Mouse (Mus musculus): ENCODE results near the gene Zfp319. TPM values are rescaled to one million over a fixed set of nuclear protein-coding genes. Genes with fewer than 3 reads are reported as not detected.
"Not testable (repeated sequence)": the region's sequence is repeated elsewhere in the genome, so short reads cannot be mapped to it uniquely, and the experiment has no call there.

Gene Zfp319
- polyA plus RNA-seq (2012; rRNA removed), result 9.1 and 11.4 TPM in 2 replicates

DNA sequence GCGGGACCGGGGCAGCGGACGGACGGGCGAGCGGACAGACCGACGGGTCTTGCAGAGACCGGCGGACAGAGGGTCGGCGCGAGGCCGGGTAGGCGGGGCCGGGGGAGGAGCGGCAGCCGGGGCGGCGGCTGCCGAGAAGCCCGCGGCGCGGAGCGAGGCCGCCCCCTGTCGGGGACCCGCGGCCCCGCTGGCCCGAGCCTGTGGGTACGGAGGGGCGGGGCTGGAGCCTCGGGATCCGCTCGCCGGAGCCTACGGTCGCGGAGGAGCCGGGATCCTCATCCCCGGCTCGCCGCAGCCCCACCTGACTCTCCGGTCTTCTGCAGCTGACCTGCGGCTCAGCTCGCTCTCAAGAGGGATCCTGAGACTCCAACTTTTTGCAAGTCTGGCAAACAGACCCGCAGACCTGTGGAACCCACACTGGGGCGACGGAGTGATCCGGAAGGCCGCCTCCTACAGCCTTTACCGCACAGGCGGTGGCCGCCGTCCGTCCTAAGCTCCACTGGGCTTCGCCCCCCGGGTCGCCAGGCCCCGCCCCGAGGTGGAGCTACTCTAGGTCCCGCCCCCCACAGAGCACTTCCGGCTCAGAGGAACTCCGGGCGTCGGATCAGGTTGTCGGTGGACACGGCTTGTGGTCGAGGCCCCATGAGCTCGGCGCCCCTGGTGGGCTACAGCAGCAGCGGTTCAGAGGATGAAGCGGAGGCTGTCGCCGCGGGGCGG, at the start of gene Zfp319, which contains the start of gene Usb1:
Zfp319 (minus strand) TSS at position 231 of the 717 bp plus-strand sequence.
Usb1 (plus strand) TSS at position 565 of the 717 bp plus-strand sequence.
- Histone ChIP-seq H3K4me1 (ENCODE audit: control insufficient read depth, insufficient read depth, insufficient read length) (peaks cover 7% of the 10 kb centered on the region), H3K27ac (ENCODE audit: insufficient read depth, low read length) (peak within 1 kb of the TSS; percentile 100), H3K36me3 (ENCODE audit: control insufficient read depth, insufficient read depth, low read length) (peaks cover 27% of the 10 kb centered on the region), H3K4me3 (ENCODE audit: extremely low read depth, insufficient read depth, insufficient read length) (peak within 1 kb of the TSS; percentile 90), H3K27me3 (ENCODE audit: control insufficient read depth, insufficient read depth, low read length) (no peaks in the 10 kb centered on the region)
- peak; percentile 84 to 92 for DNase-seq (ENCODE audit: low read depth in 1 of 2, low spot score in 2 of 2)
- under 1% methylated on average over 77 of the region's 80 CpGs for WGBS
- TF ChIP-seq CTCF (IDR thresholded peaks at IDR 0.05; ENCODE audit: extremely low read depth, insufficient read depth, insufficient read length, insufficient replicate concordance), result peak; percentile 66
- peak; percentile 31; the same call in 1 of the 2 replicates for TF ChIP-seq POLR2A (IDR thresholded peaks at IDR 0.05; ENCODE audit: low read depth, low read length)

DNA sequence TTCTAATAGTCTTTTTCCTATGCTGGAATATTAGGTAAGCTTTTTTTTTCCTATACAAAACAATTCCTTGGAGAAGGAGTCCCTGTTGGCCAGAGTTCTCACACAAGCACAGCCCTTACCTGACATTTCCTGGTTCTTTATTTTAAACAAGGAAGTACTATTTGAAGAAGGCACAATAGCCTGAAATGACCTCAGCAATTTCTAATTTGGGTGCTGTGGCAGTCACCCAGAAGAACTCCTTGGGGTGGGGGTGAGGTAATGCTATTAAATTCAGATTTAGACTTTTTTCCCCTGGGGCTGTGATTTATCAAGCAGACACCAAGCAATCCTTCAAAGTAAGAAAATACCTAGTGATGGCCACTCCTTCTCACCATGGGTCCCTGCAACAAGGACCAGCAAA, 49.2 kb upstream of the Zfp319 start:
- no peak for DNase-seq (ENCODE audit: low read depth in 1 of 2, low spot score in 2 of 2)
- no peaks in the 10 kb centered on the region for H3K27me3 ChIP-seq (ENCODE audit: control insufficient read depth, insufficient read depth, low read length)
- H3K27ac ChIP-seq (ENCODE audit: insufficient read depth, low read length), result no peak overlapping the region
- TF ChIP-seq CTCF (IDR thresholded peaks at IDR 0.05; ENCODE audit: extremely low read depth, insufficient read depth, insufficient read length, insufficient replicate concordance), result no peak
- no peak for TF ChIP-seq POLR2A (IDR thresholded peaks at IDR 0.05; ENCODE audit: low read depth, low read length)
- H3K36me3 ChIP-seq (ENCODE audit: control insufficient read depth, insufficient read depth, low read length), result no peaks in the 10 kb centered on the region
- H3K4me1 ChIP-seq (ENCODE audit: control insufficient read depth, insufficient read depth, insufficient read length), result no peaks in the 10 kb centered on the region
- H3K4me3 ChIP-seq (ENCODE audit: extremely low read depth, insufficient read depth, insufficient read length), result no peak overlapping the region

DNA sequence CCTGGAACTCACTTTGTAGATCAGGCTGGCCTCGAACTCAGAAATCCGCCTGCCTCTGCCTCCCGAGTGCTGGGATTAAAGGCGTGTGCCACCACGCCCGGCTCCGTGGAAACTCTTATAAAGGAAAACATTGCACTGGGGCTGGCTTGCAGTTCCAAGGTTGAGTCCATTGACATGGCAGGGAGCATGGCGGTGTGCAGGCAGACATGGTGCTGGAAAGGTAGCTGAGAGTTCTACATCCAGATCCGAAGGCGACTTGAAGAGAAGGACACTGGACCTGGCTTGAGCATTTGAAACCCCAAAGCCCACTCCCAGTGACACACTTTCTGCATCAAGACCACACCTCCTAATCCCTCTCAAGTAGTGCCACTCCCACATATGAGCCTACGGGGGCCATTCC, 47.2 kb upstream of the Zfp319 start:
- H3K27ac ChIP-seq (ENCODE audit: insufficient read depth, low read length); H3K27me3 ChIP-seq (ENCODE audit: control insufficient read depth, insufficient read depth, low read length); H3K4me3 ChIP-seq (ENCODE audit: extremely low read depth, insufficient read depth, insufficient read length); H3K36me3 ChIP-seq (ENCODE audit: control insufficient read depth, insufficient read depth, low read length); DNase-seq (ENCODE audit: low read depth in 1 of 2, low spot score in 2 of 2); H3K4me1 ChIP-seq (ENCODE audit: control insufficient read depth, insufficient read depth, insufficient read length): not testable (repeated sequence)
- 96% methylated on average over 11 of the region's 11 CpGs for WGBS

DNA sequence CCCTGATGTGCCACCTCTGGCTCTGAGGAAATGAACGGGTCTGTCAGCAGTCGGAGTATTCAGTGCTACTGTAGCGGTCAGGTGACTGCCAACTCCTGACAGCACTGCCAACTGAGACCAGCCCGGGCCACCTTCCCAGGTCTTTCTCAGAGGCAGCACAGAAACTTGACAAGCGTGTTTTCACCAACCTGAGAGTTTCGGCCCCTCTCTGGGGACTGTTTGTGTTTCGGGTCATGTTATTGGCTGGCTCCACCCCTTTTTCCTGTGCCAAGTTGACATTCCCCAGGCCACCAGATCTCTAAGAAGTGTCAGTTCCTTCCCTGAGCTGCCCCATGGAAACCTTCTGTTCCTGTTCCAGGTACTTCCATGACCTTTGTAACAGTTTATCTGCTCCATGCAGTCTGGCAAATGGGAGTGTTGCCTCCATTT, 46.1 kb upstream of the Zfp319 start:
- H3K4me1 ChIP-seq (ENCODE audit: control insufficient read depth, insufficient read depth, insufficient read length), result no peaks in the 10 kb centered on the region
- H3K27me3 ChIP-seq (ENCODE audit: control insufficient read depth, insufficient read depth, low read length), result no peaks in the 10 kb centered on the region
- TF ChIP-seq CTCF (IDR thresholded peaks at IDR 0.05; ENCODE audit: extremely low read depth, insufficient read depth, insufficient read length, insufficient replicate concordance) (no peak), POLR2A (IDR thresholded peaks at IDR 0.05; ENCODE audit: low read depth, low read length) (no peak)
- no peak for DNase-seq (ENCODE audit: low read depth in 1 of 2, low spot score in 2 of 2)
- H3K36me3 ChIP-seq (ENCODE audit: control insufficient read depth, insufficient read depth, low read length), result no peaks in the 10 kb centered on the region
- no peak overlapping the region for H3K4me3 ChIP-seq (ENCODE audit: extremely low read depth, insufficient read depth, insufficient read length)
- WGBS, result 58% methylated on average over 7 of the region's 7 CpGs
- no peak overlapping the region for H3K27ac ChIP-seq (ENCODE audit: insufficient read depth, low read length)

DNA sequence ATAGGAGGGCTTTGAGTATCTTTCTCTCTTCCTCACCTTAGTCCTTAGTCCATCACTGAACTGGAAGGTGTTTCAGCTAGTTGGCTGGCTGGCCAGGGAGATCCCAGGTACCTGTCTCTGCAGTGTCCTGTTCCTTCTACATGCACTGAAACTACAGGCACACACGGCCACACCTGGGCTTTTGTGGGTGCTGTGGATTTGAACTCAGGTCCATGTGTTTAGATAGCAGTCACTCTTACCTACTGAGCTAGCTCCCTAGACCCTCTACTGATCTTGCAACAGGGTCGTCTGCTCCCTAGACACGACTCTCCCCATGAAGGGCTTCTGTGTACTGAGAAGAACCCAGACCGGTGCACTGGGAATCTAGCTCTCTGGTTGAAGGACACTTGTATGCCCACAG, 45.4 kb upstream of the Zfp319 start:
- WGBS, result 81% methylated on average over 4 of the region's 4 CpGs
- no peak for TF ChIP-seq CTCF (IDR thresholded peaks at IDR 0.05; ENCODE audit: extremely low read depth, insufficient read depth, insufficient read length, insufficient replicate concordance)
- Histone ChIP-seq H3K36me3 (ENCODE audit: control insufficient read depth, insufficient read depth, low read length) (no peaks in the 10 kb centered on the region), H3K4me3 (ENCODE audit: extremely low read depth, insufficient read depth, insufficient read length) (no peak overlapping the region), H3K4me1 (ENCODE audit: control insufficient read depth, insufficient read depth, insufficient read length) (no peaks in the 10 kb centered on the region), H3K27ac (ENCODE audit: insufficient read depth, low read length) (no peak overlapping the region), H3K27me3 (ENCODE audit: control insufficient read depth, insufficient read depth, low read length) (no peaks in the 10 kb centered on the region)
- DNase-seq (ENCODE audit: low read depth in 1 of 2, low spot score in 2 of 2), result no peak

DNA sequence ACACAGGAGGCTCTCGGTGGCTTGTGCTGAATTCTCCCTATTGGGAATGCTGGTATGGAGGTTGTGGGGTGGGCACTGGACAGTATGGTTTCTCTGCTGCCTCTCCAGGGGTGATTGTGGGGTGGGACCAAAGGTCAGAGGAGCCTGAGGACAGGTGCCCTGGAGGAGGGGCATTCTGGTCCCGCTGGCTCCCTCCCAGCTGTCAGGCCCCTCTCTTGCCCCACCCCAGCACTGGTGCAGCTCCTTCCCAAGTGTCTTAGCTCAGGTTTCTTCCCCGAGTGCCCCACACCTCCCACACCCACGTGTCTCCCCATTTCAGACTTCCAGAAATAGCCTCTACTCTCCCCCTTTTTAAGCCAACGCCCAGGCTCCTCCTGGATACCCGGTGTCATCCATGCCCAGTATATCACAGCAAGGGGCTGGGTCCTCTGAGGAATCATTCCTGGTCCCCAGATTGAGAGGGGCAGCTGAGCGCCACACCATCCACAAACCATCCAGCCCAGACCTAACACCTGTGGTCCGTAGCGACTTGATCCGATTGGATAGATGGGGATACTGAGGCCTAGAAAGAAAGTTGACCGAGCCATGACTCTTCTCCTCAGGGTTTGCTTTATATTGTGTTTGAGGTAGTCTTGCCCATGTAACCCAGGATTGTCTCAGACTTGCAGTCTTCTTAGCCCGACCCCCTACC, 44.7 kb upstream of the Zfp319 start:
- Histone ChIP-seq H3K36me3 (ENCODE audit: control insufficient read depth, insufficient read depth, low read length) (no peaks in the 10 kb centered on the region), H3K27ac (ENCODE audit: insufficient read depth, low read length) (no peak overlapping the region), H3K4me3 (ENCODE audit: extremely low read depth, insufficient read depth, insufficient read length) (no peak overlapping the region), H3K4me1 (ENCODE audit: control insufficient read depth, insufficient read depth, insufficient read length) (no peaks in the 10 kb centered on the region), H3K27me3 (ENCODE audit: control insufficient read depth, insufficient read depth, low read length) (no peaks in the 10 kb centered on the region)
- TF ChIP-seq POLR2A (IDR thresholded peaks at IDR 0.05; ENCODE audit: low read depth, low read length) (no peak), CTCF (IDR thresholded peaks at IDR 0.05; ENCODE audit: extremely low read depth, insufficient read depth, insufficient read length, insufficient replicate concordance) (no peak)
- 87% methylated on average over 12 of the region's 12 CpGs for WGBS
- DNase-seq (ENCODE audit: low read depth in 1 of 2, low spot score in 2 of 2), result no peak

DNA sequence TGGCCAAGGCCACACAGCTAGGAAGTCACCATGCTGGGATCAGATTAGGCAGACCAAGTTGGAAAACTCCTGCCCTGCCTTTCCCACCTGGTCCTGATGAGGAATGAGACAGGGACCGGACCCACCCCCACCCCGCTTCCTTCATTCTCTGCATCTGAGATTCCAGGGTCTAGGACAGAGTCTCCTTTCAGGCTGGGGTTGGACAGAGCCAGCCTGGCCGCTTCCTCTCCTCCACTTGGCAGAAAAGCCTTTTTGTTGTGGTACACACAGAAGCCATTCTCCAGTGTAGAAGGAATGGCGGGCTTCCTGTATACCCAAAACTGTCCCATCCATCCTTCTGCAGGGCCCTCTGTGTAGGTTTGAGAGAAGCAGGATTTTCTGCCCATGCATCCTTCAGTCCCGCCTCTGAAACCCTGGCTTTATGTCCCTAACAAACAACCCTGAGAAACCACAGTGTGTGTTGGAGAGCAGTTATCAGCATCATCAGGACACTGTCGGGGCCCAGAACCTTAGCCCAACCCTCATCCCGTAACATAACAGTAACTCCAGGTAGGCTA, 43.7 kb upstream of the Zfp319 start:
- no peak for DNase-seq (ENCODE audit: low read depth in 1 of 2, low spot score in 2 of 2)
- WGBS, result 82% methylated on average over 7 of the region's 7 CpGs
- no peaks in the 10 kb centered on the region for H3K4me1 ChIP-seq (ENCODE audit: control insufficient read depth, insufficient read depth, insufficient read length)
- H3K27ac ChIP-seq (ENCODE audit: insufficient read depth, low read length), result no peak overlapping the region
- no peaks in the 10 kb centered on the region for H3K36me3 ChIP-seq (ENCODE audit: control insufficient read depth, insufficient read depth, low read length)
- no peaks in the 10 kb centered on the region for H3K27me3 ChIP-seq (ENCODE audit: control insufficient read depth, insufficient read depth, low read length)
- no peak overlapping the region for H3K4me3 ChIP-seq (ENCODE audit: extremely low read depth, insufficient read depth, insufficient read length)
- TF ChIP-seq POLR2A (IDR thresholded peaks at IDR 0.05; ENCODE audit: low read depth, low read length) (no peak), CTCF (IDR thresholded peaks at IDR 0.05; ENCODE audit: extremely low read depth, insufficient read depth, insufficient read length, insufficient replicate concordance) (no peak)
